Mouse (Mus musculus) heart, embryonic 10.5 days (tissue): ENCODE results near the gene Zfp941. TPM values are rescaled to one million over a fixed set of nuclear protein-coding genes. Genes with fewer than 3 reads are reported as not detected.

Experiments used
- DNase-seq: peaks from one replicate; pipeline ENCODE4 v3.0.0-alpha.2; 2017; ENCODE audit warnings: low spot score
- H3K27ac ChIP-seq: fragments of 300-500 bp; sonication (generic); 2 replicates; pipeline ENCODE4 v1.5.1; 2016; ENCODE audit warnings: mild to moderate bottlenecking
- H3K27me3 ChIP-seq: fragments of 300-500 bp; sonication (generic); 2 replicates; pipeline ENCODE4 v1.6.1; 2016; ENCODE audit warnings: mild to moderate bottlenecking; ENCODE audit not compliant: poor library complexity, insufficient read depth, severe bottlenecking
- H3K36me3 ChIP-seq: fragments of 300-500 bp; sonication (generic); 2 replicates; pipeline ENCODE4 v1.6.1; 2016; ENCODE audit warnings: mild to moderate bottlenecking, moderate library complexity
- H3K4me1 ChIP-seq: fragments of 300-500 bp; sonication (generic); 2 replicates; pipeline ENCODE4 v1.6.1; 2016; ENCODE audit warnings: mild to moderate bottlenecking
- H3K4me3 ChIP-seq: fragments of 300-500 bp; sonication (generic); 2 replicates; pipeline ENCODE4 v1.5.1; 2016; ENCODE audit warnings: mild to moderate bottlenecking, moderate library complexity
- H3K9me3 ChIP-seq: fragments of 300-500 bp; sonication (generic); 2 replicates; pipeline ENCODE4 v1.6.1; 2016; ENCODE audit warnings: mild to moderate bottlenecking, moderate library complexity
- WGBS: fragments of 180-500 bp; shearing (Covaris S2); methylation state at CpG from one replicate; pipeline ENCODE4 v1.1.7; 2016; 5-methylcytosine and 5-hydroxymethylcytosine counted together
- polyA plus RNA-seq: library from polyadenylated mRNA; unstranded; fragments of >200 nt; fragmentation: Nextera tagmentation; extraction: Ambion mirVana; gene quantifications from 2 replicates; pipeline ENCODE4 v1.2.1, GENCODE M21; 2016

The Zfp941 gene
- polyA plus RNA-seq: 1.0 and 1.1 TPM in 2 replicates

- under 1% methylated on average over 21 of the region's 21 CpGs for WGBS
- H3K27me3 ChIP-seq: peaks cover 7% of the 10 kb centered on the region
- DNase-seq: no peak
- no peaks in the 10 kb centered on the region for H3K36me3 ChIP-seq
- peak within 1 kb of the TSS; percentile 56; the same call in 1 of the 2 replicates for H3K27ac ChIP-seq
- H3K4me3 ChIP-seq: peak within 1 kb of the TSS; percentile 62
- H3K4me1 ChIP-seq: peaks cover 8% of the 10 kb centered on the region; the same call in 1 of the 2 replicates
- H3K9me3 ChIP-seq: no peaks in the 10 kb centered on the region
These were observed at the start of gene Zfp941 for GRCm38 (mm10) chr7:140821653-140822329. Gene Zfp941 (minus strand): TSS chr7:140822178.

- Histone ChIP-seq H3K4me1 (no peaks in the 10 kb centered on the region), H3K27me3 (no peaks in the 10 kb centered on the region), H3K4me3 (no peak overlapping the region), H3K36me3 (peaks cover 78% of the 10 kb centered on the region), H3K27ac (no peak overlapping the region), H3K9me3 (no peaks in the 10 kb centered on the region)
- WGBS: 86% methylated on average over 12 of the region's 12 CpGs
- DNase-seq: no peak
These were observed 42.8 kb upstream of the Zfp941 start for GRCm38 (mm10) chr7:140864761-140865160.

GRCm38 (mm10) chr7:140860728-140861127 lies 38.8 kb upstream of the Zfp941 start:
- H3K27ac ChIP-seq: no peak overlapping the region
- H3K4me1 ChIP-seq: peaks cover 21% of the 10 kb centered on the region
- H3K27me3 ChIP-seq: no peaks in the 10 kb centered on the region
- H3K4me3 ChIP-seq: no peak overlapping the region
- 86% methylated on average over 5 of the region's 5 CpGs for WGBS
- DNase-seq: no peak
- H3K9me3 ChIP-seq: no peaks in the 10 kb centered on the region
- peaks cover 71% of the 10 kb centered on the region for H3K36me3 ChIP-seq

- no peaks in the 10 kb centered on the region for H3K9me3 ChIP-seq
- 83% methylated on average over 6 of the region's 6 CpGs for WGBS
- no peak for DNase-seq
- H3K4me3 ChIP-seq: no peak overlapping the region
- no peak overlapping the region for H3K27ac ChIP-seq
- no peaks in the 10 kb centered on the region for H3K27me3 ChIP-seq
- peaks cover 67% of the 10 kb centered on the region for H3K36me3 ChIP-seq
- H3K4me1 ChIP-seq: peaks cover 28% of the 10 kb centered on the region
These were observed 38.0 kb upstream of the Zfp941 start for GRCm38 (mm10) chr7:140859997-140860396.

GRCm38 (mm10) chr7:140858746-140859145 lies 36.8 kb upstream of the Zfp941 start:
- Histone ChIP-seq H3K27ac (peak overlapping the region; percentile 91; the same call in 1 of the 2 replicates), H3K4me1 (peaks cover 34% of the 10 kb centered on the region), H3K4me3 (0 out of 2 replicates have a peak overlapping the region, but pooled peaks have one; percentile 83), H3K9me3 (no peaks in the 10 kb centered on the region), H3K27me3 (no peaks in the 10 kb centered on the region), H3K36me3 (peaks cover 66% of the 10 kb centered on the region)
- no peak for DNase-seq
- WGBS: 89% methylated on average over 8 of the region's 8 CpGs

GRCm38 (mm10) chr7:140857550-140858505 lies 35.9 kb upstream of the Zfp941 start, which contains the start of gene Bet1l:
Gene Bet1l (minus strand): TSS chr7:140857577.
- peaks cover 66% of the 10 kb centered on the region for H3K36me3 ChIP-seq

GRCm38 (mm10) chr7:140856785-140857549 lies 35.0 kb upstream of the Zfp941 start, which contains the start of gene Ric8a:
Gene Ric8a (plus strand): TSS chr7:140856957.
- Histone ChIP-seq H3K4me3 (peak within 1 kb of the TSS; percentile 83), H3K36me3 (peaks cover 66% of the 10 kb centered on the region), H3K27ac (peak within 1 kb of the TSS; percentile 91), H3K27me3 (no peaks in the 10 kb centered on the region), H3K4me1 (peaks cover 34% of the 10 kb centered on the region), H3K9me3 (no peaks in the 10 kb centered on the region)
- WGBS: under 1% methylated on average over 49 of the region's 50 CpGs
- DNase-seq: peak; percentile 95

More at GRCm38 (mm10) chr7:140857550-140858505, 35.9 kb upstream of the Zfp941 start, which contains the start of gene Bet1l:
- H3K27me3 ChIP-seq: no peaks in the 10 kb centered on the region
- peak within 1 kb of the TSS; percentile 91 for H3K27ac ChIP-seq
- WGBS: 38% methylated on average over 40 of the region's 40 CpGs
- no peaks in the 10 kb centered on the region for H3K9me3 ChIP-seq
- H3K4me3 ChIP-seq: peak within 1 kb of the TSS; percentile 83
- peaks cover 34% of the 10 kb centered on the region for H3K4me1 ChIP-seq
- DNase-seq: no peak

- Histone ChIP-seq H3K36me3 (peaks cover 65% of the 10 kb centered on the region), H3K27me3 (no peaks in the 10 kb centered on the region), H3K27ac (peak within 1 kb of the TSS; percentile 91), H3K4me3 (peak within 1 kb of the TSS; percentile 83), H3K4me1 (peaks cover 34% of the 10 kb centered on the region), H3K9me3 (no peaks in the 10 kb centered on the region)
- under 1% methylated on average over 51 of the region's 51 CpGs for WGBS
- DNase-seq: peak; percentile 97
These were observed 34.1 kb upstream of the Zfp941 start, which contains the start of gene Gm45785 for GRCm38 (mm10) chr7:140855860-140856784. Gene Gm45785 (minus strand): TSS chr7:140856331.

GRCm38 (mm10) chr7:140855181-140855580 lies 33.2 kb upstream of the Zfp941 start:
- Histone ChIP-seq H3K9me3 (no peaks in the 10 kb centered on the region), H3K36me3 (peaks cover 57% of the 10 kb centered on the region), H3K4me3 (peak overlapping the region; percentile 83), H3K4me1 (peaks cover 34% of the 10 kb centered on the region), H3K27ac (peak overlapping the region; percentile 91), H3K27me3 (no peaks in the 10 kb centered on the region)
- WGBS: 70% methylated on average over 9 of the region's 9 CpGs
- no peak for DNase-seq

GRCm38 (mm10) chr7:140854483-140854882 lies 32.5 kb upstream of the Zfp941 start:
- Histone ChIP-seq H3K9me3 (no peaks in the 10 kb centered on the region), H3K27me3 (no peaks in the 10 kb centered on the region), H3K27ac (no peak overlapping the region), H3K36me3 (peaks cover 50% of the 10 kb centered on the region), H3K4me3 (0 out of 2 replicates have a peak overlapping the region, but pooled peaks have one; percentile 83), H3K4me1 (peaks cover 32% of the 10 kb centered on the region)
- DNase-seq: no peak
- WGBS: 92% methylated on average over 18 of the region's 18 CpGs

- Histone ChIP-seq H3K4me1 (peaks cover 21% of the 10 kb centered on the region), H3K4me3 (no peak overlapping the region), H3K36me3 (peaks cover 39% of the 10 kb centered on the region), H3K9me3 (no peaks in the 10 kb centered on the region), H3K27ac (no peak overlapping the region), H3K27me3 (peaks cover under 1% of the 10 kb centered on the region; the same call in 1 of the 2 replicates)
- WGBS: 84% methylated on average over 9 of the region's 9 CpGs
- DNase-seq: no peak
These were observed 31.4 kb upstream of the Zfp941 start for GRCm38 (mm10) chr7:140853386-140853785.
